Mouse (Mus musculus): ENCODE measurements around the gene Cd248. TPM values are rescaled to one million over a fixed set of nuclear protein-coding genes. Genes with fewer than 3 reads are reported as not detected.
"Not testable (repeated sequence)": the region's sequence is repeated elsewhere in the genome, so short reads cannot be mapped to it uniquely, and the experiment has no call there.

Gene Cd248
- polyA plus RNA-seq, 1 experiment from 2014 or later: 88.3 TPM

- H3K36me3 ChIP-seq (ENCODE audit: control insufficient read depth, insufficient read depth, low read length): no peaks in the 10 kb centered on the region
- no peaks in the 10 kb centered on the region for H3K4me1 ChIP-seq (ENCODE audit: control insufficient read depth, insufficient read depth, low read length)
- H3K27me3 ChIP-seq (ENCODE audit: control insufficient read depth, insufficient read depth, low read length): peaks cover 24% of the 10 kb centered on the region
- WGBS: 91% methylated on average over 1 of the region's 1 CpGs
- no peak for ATAC-seq (ENCODE audit: insufficient number of reproducible peaks, insufficient read depth, low FRiP score, low read depth)
- no peak overlapping the region for H3K4me3 ChIP-seq (ENCODE audit: low read depth, low read length)
- no peak overlapping the region for H3K27ac ChIP-seq (ENCODE audit: low read length)
- no peaks in the 10 kb centered on the region for H3K9me3 ChIP-seq (ENCODE audit: control insufficient read depth, low read depth, low read length)
- no peak overlapping the region for H3K4me2 ChIP-seq (replicated peaks; ENCODE audit: low read depth, low read length)
- no peak overlapping the region for H3K9ac ChIP-seq (replicated peaks; ENCODE audit: low read depth, low read length)
Observed at GRCm38 (mm10) chr19:5079279-5079678, 11.4 kb downstream of the Cd248 start.

GRCm38 (mm10) chr19:5082005-5082404, 14.1 kb downstream of the Cd248 start:
- Histone ChIP-seq H3K9me3 (ENCODE audit: control insufficient read depth, low read depth, low read length) (no peaks in the 10 kb centered on the region), H3K27ac (ENCODE audit: low read length) (no peak overlapping the region), H3K27me3 (ENCODE audit: control insufficient read depth, insufficient read depth, low read length) (peaks cover 41% of the 10 kb centered on the region), H3K9ac (replicated peaks; ENCODE audit: low read depth, low read length) (no peak overlapping the region), H3K36me3 (ENCODE audit: control insufficient read depth, insufficient read depth, low read length) (no peaks in the 10 kb centered on the region), H3K4me3 (ENCODE audit: low read depth, low read length) (no peak overlapping the region), H3K4me1 (ENCODE audit: control insufficient read depth, insufficient read depth, low read length) (peaks cover 8% of the 10 kb centered on the region; the same call in 1 of the 2 replicates), H3K4me2 (replicated peaks; ENCODE audit: low read depth, low read length) (no peak overlapping the region)
- no peak for ATAC-seq (ENCODE audit: insufficient number of reproducible peaks, insufficient read depth, low FRiP score, low read depth)
- WGBS: 70% methylated on average over 16 of the region's 18 CpGs

GRCm38 (mm10) chr19:5082596-5082995, 14.7 kb downstream of the Cd248 start:
- no peak overlapping the region for H3K27ac ChIP-seq (ENCODE audit: low read length)
- H3K9me3 ChIP-seq (ENCODE audit: control insufficient read depth, low read depth, low read length): no peaks in the 10 kb centered on the region
- H3K4me1 ChIP-seq (ENCODE audit: control insufficient read depth, insufficient read depth, low read length): peaks cover 12% of the 10 kb centered on the region
- H3K27me3 ChIP-seq (ENCODE audit: control insufficient read depth, insufficient read depth, low read length): peaks cover 41% of the 10 kb centered on the region
- H3K36me3 ChIP-seq (ENCODE audit: control insufficient read depth, insufficient read depth, low read length): no peaks in the 10 kb centered on the region
- H3K4me2 ChIP-seq (replicated peaks; ENCODE audit: low read depth, low read length): no peak overlapping the region
- no peak for ATAC-seq (ENCODE audit: insufficient number of reproducible peaks, insufficient read depth, low FRiP score, low read depth)
- WGBS: 61% methylated on average over 23 of the region's 24 CpGs
- no peak overlapping the region for H3K4me3 ChIP-seq (ENCODE audit: low read depth, low read length)
- no peak overlapping the region for H3K9ac ChIP-seq (replicated peaks; ENCODE audit: low read depth, low read length)

GRCm38 (mm10) chr19:5083961-5084833, 16.3 kb downstream of the Cd248 start:
- H3K36me3 ChIP-seq (ENCODE audit: control insufficient read depth, insufficient read depth, low read length): no peaks in the 10 kb centered on the region
- peaks cover 41% of the 10 kb centered on the region for H3K27me3 ChIP-seq (ENCODE audit: control insufficient read depth, insufficient read depth, low read length)
- WGBS: 57% methylated on average over 3 of the region's 3 CpGs
- no peak overlapping the region for H3K27ac ChIP-seq (ENCODE audit: low read length)
- H3K9me3 ChIP-seq (ENCODE audit: control insufficient read depth, low read depth, low read length): no peaks in the 10 kb centered on the region
- H3K9ac ChIP-seq (replicated peaks; ENCODE audit: low read depth, low read length): no peak overlapping the region
- H3K4me2 ChIP-seq (replicated peaks; ENCODE audit: low read depth, low read length): no peak overlapping the region
- peak overlapping the region; percentile 39; the same call in 1 of the 2 replicates for H3K4me3 ChIP-seq (ENCODE audit: low read depth, low read length)
- ATAC-seq (ENCODE audit: insufficient number of reproducible peaks, insufficient read depth, low FRiP score, low read depth): no peak
- peaks cover 16% of the 10 kb centered on the region for H3K4me1 ChIP-seq (ENCODE audit: control insufficient read depth, insufficient read depth, low read length)

- WGBS: 2% methylated on average over 15 of the region's 15 CpGs
Observed at GRCm38 (mm10) chr19:5084834-5085144, 16.9 kb downstream of the Cd248 start.

GRCm38 (mm10) chr19:5085145-5085863, 17.4 kb downstream of the Cd248 start, which contains the start of gene Tmem151a:
TSS of gene Tmem151a (minus strand) at chr19:5085531.
- Histone ChIP-seq H3K4me2 (replicated peaks; ENCODE audit: low read depth, low read length) (peak within 1 kb of the TSS; percentile 70), H3K27ac (ENCODE audit: low read length) (peak within 1 kb of the TSS; percentile 15; the same call in 1 of the 2 replicates), H3K36me3 (ENCODE audit: control insufficient read depth, insufficient read depth, low read length) (peaks cover 7% of the 10 kb centered on the region; the same call in 1 of the 2 replicates), H3K9me3 (ENCODE audit: control insufficient read depth, low read depth, low read length) (no peaks in the 10 kb centered on the region), H3K4me3 (ENCODE audit: low read depth, low read length) (peak within 1 kb of the TSS; percentile 39), H3K9ac (replicated peaks; ENCODE audit: low read depth, low read length) (peak within 1 kb of the TSS; percentile 21; the same call in 1 of the 2 replicates), H3K27me3 (ENCODE audit: control insufficient read depth, insufficient read depth, low read length) (peaks cover 41% of the 10 kb centered on the region), H3K4me1 (ENCODE audit: control insufficient read depth, insufficient read depth, low read length) (peaks cover 19% of the 10 kb centered on the region)
- no peak for ATAC-seq (ENCODE audit: insufficient number of reproducible peaks, insufficient read depth, low FRiP score, low read depth)
- under 1% methylated on average over 67 of the region's 69 CpGs for WGBS

More at GRCm38 (mm10) chr19:5084834-5085144, 16.9 kb downstream of the Cd248 start:
- H3K36me3 ChIP-seq (ENCODE audit: control insufficient read depth, insufficient read depth, low read length): 0 out of 2 replicates have a peak, but pooled peaks cover 5% of the 10 kb centered on the region
- 0 out of 2 replicates have a peak overlapping the region, but pooled peaks have one; percentile 21 for H3K9ac ChIP-seq (replicated peaks; ENCODE audit: low read depth, low read length)
- no peaks in the 10 kb centered on the region for H3K9me3 ChIP-seq (ENCODE audit: control insufficient read depth, low read depth, low read length)
- peak overlapping the region; percentile 39 for H3K4me3 ChIP-seq (ENCODE audit: low read depth, low read length)
- peak overlapping the region; percentile 70 for H3K4me2 ChIP-seq (replicated peaks; ENCODE audit: low read depth, low read length)
- ATAC-seq (ENCODE audit: insufficient number of reproducible peaks, insufficient read depth, low FRiP score, low read depth): no peak
- peaks cover 41% of the 10 kb centered on the region for H3K27me3 ChIP-seq (ENCODE audit: control insufficient read depth, insufficient read depth, low read length)
- no peak overlapping the region; the same call in 1 of the 2 replicates for H3K27ac ChIP-seq (ENCODE audit: low read length)
- H3K4me1 ChIP-seq (ENCODE audit: control insufficient read depth, insufficient read depth, low read length): peaks cover 19% of the 10 kb centered on the region

- H3K9me3 ChIP-seq (ENCODE audit: control insufficient read depth, low read depth, low read length); H3K27ac ChIP-seq (ENCODE audit: low read length); ATAC-seq (ENCODE audit: insufficient number of reproducible peaks, insufficient read depth, low FRiP score, low read depth); H3K4me3 ChIP-seq (ENCODE audit: low read depth, low read length); H3K4me2 ChIP-seq (replicated peaks; ENCODE audit: low read depth, low read length); H3K9ac ChIP-seq (replicated peaks; ENCODE audit: low read depth, low read length): not testable (repeated sequence)
- H3K4me1 ChIP-seq (ENCODE audit: control insufficient read depth, insufficient read depth, low read length): peaks cover 19% of the 10 kb centered on the region
- peaks cover 37% of the 10 kb centered on the region for H3K27me3 ChIP-seq (ENCODE audit: control insufficient read depth, insufficient read depth, low read length)
- H3K36me3 ChIP-seq (ENCODE audit: control insufficient read depth, insufficient read depth, low read length): peaks cover 19% of the 10 kb centered on the region; the same call in 1 of the 2 replicates
- 59% methylated on average over 4 of the region's 4 CpGs for WGBS
Observed at GRCm38 (mm10) chr19:5086533-5086932, 18.7 kb downstream of the Cd248 start.
